Mouse (Mus musculus) heart, adult 2 months (tissue): ENCODE results near the gene Gh. TPM values are rescaled to one million over a fixed set of nuclear protein-coding genes. Genes with fewer than 3 reads are reported as not detected.

Experiments
- DNase-seq, 2 experiments: peaks; one replicate each; pipeline ENCODE4 v3.0.0; 2021
- H3K27ac ChIP-seq: fragments of 200-600 bp; 2 replicates; pipeline ENCODE4 v1.8.1; 2022
- H3K27me3 ChIP-seq: fragments of 200-500 bp; 2 replicates; pipeline ENCODE4 v1.6.1; 2012; ENCODE audit warnings: mild to moderate bottlenecking, low read length, inconsistent platforms, mixed read lengths; ENCODE audit not compliant: control insufficient read depth, insufficient read depth
- H3K36me3 ChIP-seq: fragments of 200-500 bp; 2 replicates; pipeline ENCODE4 v1.6.1; 2012; ENCODE audit warnings: low read length, inconsistent platforms; ENCODE audit not compliant: control insufficient read depth, insufficient read depth
- H3K4me1 ChIP-seq: fragments of 200-500 bp; 2 replicates; pipeline ENCODE4 v1.6.1; 2011; ENCODE audit warnings: low read length; ENCODE audit not compliant: control insufficient read depth, insufficient read depth
- H3K4me3 ChIP-seq: fragments of 200-600 bp; 2 replicates; pipeline ENCODE4 v1.8.1; 2022
- H3K79me2 ChIP-seq: fragments of 200-500 bp; replicated peaks from 2 replicates; pipeline ENCODE4 v1.6.1; 2012; ENCODE audit warnings: mild to moderate bottlenecking, inconsistent platforms, low read length, moderate library complexity, mixed read lengths; ENCODE audit not compliant: control insufficient read depth, insufficient read depth
- H3K9ac ChIP-seq: fragments of 200-500 bp; 2 replicates; pipeline ENCODE4 v1.6.1; 2012; ENCODE audit warnings: low read depth, mild to moderate bottlenecking, control low read depth, inconsistent platforms, low read length, mixed read lengths
- CTCF ChIP-seq: fragments of 200-600 bp; IDR thresholded peaks from 2 replicates; pipeline ENCODE4 v1.8.1; 2022; ENCODE audit warnings: antibody characterized with exemption, mild to moderate bottlenecking, moderate library complexity
- EP300 ChIP-seq: fragments of 200-500 bp; IDR thresholded peaks from 2 replicates; pipeline ENCODE4 v1.6.1; 2011; ENCODE audit warnings: low read depth, low read length, control low read depth; ENCODE audit not compliant: insufficient read depth
- POLR2A ChIP-seq: fragments of 200-500 bp; IDR thresholded peaks from 2 replicates; pipeline ENCODE4 v1.6.1; 2011; ENCODE audit warnings: mild to moderate bottlenecking, low read depth, low read length, control low read depth; ENCODE audit not compliant: insufficient read depth
- WGBS: fragments of 180-500 bp; shearing (Covaris S2); methylation state at CpG from one replicate; pipeline ENCODE4 v1.1.7; 2018; 5-methylcytosine and 5-hydroxymethylcytosine counted together
- intact Hi-C: fragments of 180-260 bp; cut with DNase I; formaldehyde crosslinking; loops from one replicate; pipeline ENCODE4 v1.15.1; 2025
- polyA plus RNA-seq: library from polyadenylated mRNA; depleted of rRNA; stranded (reverse); fragments of >200 nt; gene quantifications from 2 replicates; pipeline ENCODE4 v1.2.3, GENCODE M21; 2012
- total RNA-seq, 2 experiments: library from RNA; stranded (reverse); gene quantifications; 2 replicates each; pipeline ENCODE4 v1.2.3; 2021

The Gh gene
- total and polyA plus RNA-seq, 3 experiments: not detected

DNA sequence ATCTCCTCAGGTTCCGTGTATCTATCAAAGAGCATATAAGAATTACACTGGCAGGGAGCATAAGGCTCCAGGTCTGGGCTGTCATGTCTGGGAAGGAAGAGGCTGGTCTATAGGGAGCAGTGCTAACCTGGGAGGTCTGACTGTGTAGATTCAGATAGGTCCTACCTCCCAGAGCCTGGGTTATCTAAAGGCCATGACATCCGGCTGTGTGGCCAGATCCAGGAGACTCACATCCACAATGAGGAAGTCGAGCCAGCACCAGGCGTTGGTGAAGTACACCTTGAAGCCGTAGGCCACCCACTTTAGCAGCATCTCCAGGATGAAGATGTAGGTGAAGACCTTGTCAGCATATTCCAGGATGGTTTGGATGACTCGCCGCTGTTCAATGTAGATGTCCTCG lies 24.8 kb upstream of the Gh start:
- DNase-seq: no peak
- intact Hi-C loops: no loop called here
- Histone ChIP-seq H3K36me3 (no peaks in the 10 kb centered on the region), H3K4me1 (peaks cover 3% of the 10 kb centered on the region), H3K79me2 (no peaks in the 10 kb centered on the region), H3K9ac (no peak overlapping the region), H3K27ac (no peak overlapping the region), H3K4me3 (no peak overlapping the region), H3K27me3 (no peaks in the 10 kb centered on the region)
- 65% methylated on average over 8 of the region's 8 CpGs for WGBS
- no peak for TF ChIP-seq EP300
- TF ChIP-seq CTCF: no peak
- TF ChIP-seq POLR2A: no peak

DNA sequence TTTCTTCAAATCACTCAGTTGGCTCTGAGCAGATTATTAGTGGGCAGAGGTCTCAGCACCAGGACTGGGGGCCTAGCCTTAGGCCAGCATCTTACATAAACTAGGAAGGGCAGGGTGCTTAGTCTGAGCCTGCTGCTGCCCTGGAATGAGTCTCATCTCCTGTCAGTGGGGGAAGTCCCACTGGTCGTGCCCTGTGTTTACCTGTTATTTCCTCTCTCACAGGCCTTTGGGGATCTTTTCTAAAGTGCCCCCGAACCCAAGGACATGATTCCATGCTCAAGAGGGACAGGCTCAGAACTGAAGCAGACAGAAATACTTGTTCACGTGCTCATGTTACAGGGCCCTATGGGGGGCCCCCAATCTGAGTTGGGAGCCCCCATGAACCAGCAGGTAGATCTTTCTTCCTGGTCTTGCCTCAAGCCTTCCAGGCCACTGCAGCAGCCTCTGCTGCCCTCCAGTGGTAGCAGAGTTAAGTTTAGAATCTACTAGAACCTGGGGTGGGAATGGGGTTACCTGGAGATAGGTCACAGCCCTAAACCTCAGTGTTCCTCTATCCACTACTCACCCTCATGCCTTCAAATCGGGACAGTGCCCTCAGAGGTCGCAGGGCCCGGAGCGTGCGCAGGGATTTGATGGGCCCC lies 24.0 kb upstream of the Gh start:
- H3K4me1 ChIP-seq: peaks cover 3% of the 10 kb centered on the region
- peak; percentile 63 for DNase-seq
- WGBS: 65% methylated on average over 8 of the region's 8 CpGs
- TF ChIP-seq EP300 (no peak), CTCF (peak; percentile 80), POLR2A (no peak)
- no peak overlapping the region for H3K4me3 ChIP-seq
- H3K79me2 ChIP-seq: no peaks in the 10 kb centered on the region
- no peaks in the 10 kb centered on the region for H3K36me3 ChIP-seq
- H3K27ac ChIP-seq: no peak overlapping the region
- H3K9ac ChIP-seq: no peak overlapping the region
- intact Hi-C loops: loop anchor here (2.0 kb wide), 1 partner anchor 21 kb away; no protein-coding TSS in a partner anchor
- H3K27me3 ChIP-seq: no peaks in the 10 kb centered on the region

DNA sequence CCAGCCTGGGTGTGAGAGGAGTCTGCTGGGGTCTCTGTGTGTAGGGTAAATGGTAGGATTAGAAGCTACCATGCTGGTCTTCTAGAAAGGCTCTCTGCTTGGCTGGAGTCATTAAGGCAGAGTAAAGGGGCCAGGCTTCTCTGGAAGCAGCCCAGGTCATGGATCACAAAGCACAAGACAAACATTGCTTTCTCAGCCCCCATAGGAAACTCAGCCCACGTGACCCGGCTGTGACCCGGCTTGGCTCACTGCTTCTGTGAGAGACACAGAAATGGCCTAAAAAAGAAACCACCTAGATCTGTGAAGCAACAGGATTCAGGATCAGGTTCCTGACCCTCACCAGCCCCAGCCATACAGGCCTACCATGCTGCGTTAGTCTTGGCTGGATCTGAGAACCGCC lies 23.2 kb upstream of the Gh start:
- Histone ChIP-seq H3K4me3 (no peak overlapping the region), H3K79me2 (no peaks in the 10 kb centered on the region), H3K36me3 (no peaks in the 10 kb centered on the region), H3K9ac (no peak overlapping the region), H3K27ac (no peak overlapping the region), H3K27me3 (no peaks in the 10 kb centered on the region), H3K4me1 (peaks cover 3% of the 10 kb centered on the region)
- 61% methylated on average over 5 of the region's 5 CpGs for WGBS
- intact Hi-C loops: loop anchor here (2.0 kb wide), 1 partner anchor 20 kb away; no protein-coding TSS in a partner anchor
- peak in 1 of 2 experiments; percentile 46 for DNase-seq
- TF ChIP-seq CTCF: no peak
- TF ChIP-seq POLR2A: no peak
- no peak for TF ChIP-seq EP300

DNA sequence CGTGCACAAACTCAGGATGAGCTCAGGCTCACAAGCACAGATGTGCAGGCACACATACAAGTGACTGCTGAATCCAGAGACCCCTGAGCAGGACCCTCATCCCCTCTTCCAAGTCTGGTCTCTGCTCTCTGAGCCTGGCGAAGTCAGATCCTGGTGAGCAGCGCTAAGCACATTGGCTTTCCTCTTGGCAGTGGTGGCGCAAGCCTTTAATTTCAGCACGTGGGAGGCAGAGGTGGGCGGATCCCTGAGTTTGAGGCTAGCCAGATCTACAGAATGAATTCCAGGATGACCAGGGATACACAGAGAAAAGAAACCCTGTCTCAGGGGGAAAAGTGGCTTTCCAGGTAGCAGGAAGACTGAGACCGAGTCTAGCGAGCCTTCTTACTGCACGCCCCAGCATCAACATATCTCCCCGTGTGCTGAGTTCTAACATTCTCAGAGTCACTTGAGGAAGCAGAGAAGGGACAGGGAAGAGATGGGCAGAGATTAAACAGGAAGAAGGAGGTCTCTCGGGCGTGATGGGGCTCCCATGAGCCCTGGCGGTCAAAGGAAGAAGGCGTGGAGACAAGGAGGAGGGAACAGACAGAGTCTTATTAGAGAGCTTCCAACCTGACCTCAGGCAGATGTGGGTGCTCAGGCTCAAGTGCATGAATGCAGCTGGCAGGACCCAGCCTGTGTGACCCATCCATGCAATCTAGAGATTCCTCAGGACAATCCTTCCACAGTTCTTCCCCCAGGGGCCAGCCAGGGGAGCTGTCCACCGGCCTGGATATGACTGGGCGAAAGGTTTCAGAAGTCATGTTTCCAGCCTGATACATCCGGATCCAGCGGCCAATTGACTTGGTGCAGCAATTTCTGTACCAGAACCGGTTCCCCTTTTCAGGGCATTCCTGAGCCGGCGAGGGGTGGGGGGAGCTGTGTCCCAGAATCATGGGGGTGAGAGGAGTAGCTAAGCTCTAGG lies 17.0 kb upstream of the Gh start:
- peak in 1 of 2 experiments; percentile 52 for DNase-seq
- intact Hi-C loops: no loop called here
- no peak overlapping the region for H3K4me3 ChIP-seq

DNA sequence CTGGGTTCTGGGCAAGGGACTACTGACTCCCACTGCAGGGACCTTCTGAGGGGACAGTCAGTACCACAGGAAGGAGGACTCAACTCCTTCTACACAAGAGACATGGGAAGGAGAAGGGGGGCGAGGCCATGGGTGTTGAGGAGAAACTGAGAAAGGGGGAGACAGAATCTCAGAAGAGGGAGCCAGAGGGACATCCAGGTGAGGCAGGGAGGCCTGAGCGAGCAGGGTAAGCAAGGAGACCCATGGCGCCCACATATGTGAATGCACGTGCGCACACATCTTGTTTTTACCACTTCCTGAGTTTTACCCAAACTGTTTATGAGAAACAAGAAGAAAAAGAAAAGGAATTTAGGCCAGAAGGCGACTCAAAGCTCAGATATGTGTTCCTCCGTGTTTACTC lies 16.1 kb upstream of the Gh start:
- intact Hi-C loops: no loop called here
- Histone ChIP-seq H3K27me3 (no peaks in the 10 kb centered on the region), H3K4me1 (no peaks in the 10 kb centered on the region), H3K79me2 (no peaks in the 10 kb centered on the region), H3K27ac (no peak overlapping the region), H3K36me3 (no peaks in the 10 kb centered on the region), H3K9ac (no peak overlapping the region), H3K4me3 (no peak overlapping the region)
- DNase-seq: no peak
- TF ChIP-seq CTCF (no peak), EP300 (no peak), POLR2A (no peak)
- WGBS: 78% methylated on average over 7 of the region's 7 CpGs

More for the DNA sequence above, 17.0 kb upstream of the Gh start:
- 49% methylated on average over 21 of the region's 21 CpGs for WGBS
- Histone ChIP-seq H3K79me2 (no peaks in the 10 kb centered on the region), H3K27ac (no peak overlapping the region; the same call in 1 of the 2 replicates), H3K27me3 (no peaks in the 10 kb centered on the region), H3K36me3 (no peaks in the 10 kb centered on the region), H3K4me1 (no peaks in the 10 kb centered on the region), H3K9ac (no peak overlapping the region)
- TF ChIP-seq CTCF: 0 out of 2 replicates have a peak, but pooled peaks have one; percentile 12
- no peak for TF ChIP-seq POLR2A
